Mouse (Mus musculus) stomach, embryonic 14.5 days (tissue): ENCODE data around the gene Cbs. TPM values are rescaled to one million over a fixed set of nuclear protein-coding genes. Genes with fewer than 3 reads are reported as not detected.

Experiments used
- ATAC-seq: fragments of 200-750 bp; cut with Nextera tagmentation; 2 replicates; pipeline ENCODE4 v1.8.0; 2017; ENCODE audit warnings: low read depth, moderate TSS enrichment; ENCODE audit not compliant: insufficient number of reproducible peaks, insufficient read depth, low FRiP score
- H3K27ac ChIP-seq: fragments of 300-500 bp; sonication (generic); 2 replicates; pipeline ENCODE4 v1.5.1; 2014; ENCODE audit warnings: mild to moderate bottlenecking, low read length, moderate library complexity, mixed read lengths
- H3K27me3 ChIP-seq: fragments of 300-500 bp; sonication (generic); 2 replicates; pipeline ENCODE4 v1.6.1; 2014; ENCODE audit warnings: low read length, control low read depth, mixed read lengths; ENCODE audit not compliant: control insufficient read depth, insufficient read depth
- H3K36me3 ChIP-seq: fragments of 300-500 bp; sonication (generic); 2 replicates; pipeline ENCODE4 v1.6.1; 2014; ENCODE audit warnings: mild to moderate bottlenecking, control low read depth, low read length, moderate library complexity, mixed read lengths; ENCODE audit not compliant: control insufficient read depth, insufficient read depth
- H3K4me1 ChIP-seq: fragments of 300-500 bp; sonication (generic); 2 replicates; pipeline ENCODE4 v1.6.1; 2014; ENCODE audit warnings: low read length, control low read depth, mixed read lengths; ENCODE audit not compliant: control insufficient read depth, insufficient read depth
- H3K4me2 ChIP-seq: fragments of 300-500 bp; sonication (generic); replicated peaks from 2 replicates; pipeline ENCODE4 v1.6.1; 2014; ENCODE audit warnings: low read depth, low read length, control low read depth
- H3K4me3 ChIP-seq: fragments of 300-500 bp; sonication (generic); 2 replicates; pipeline ENCODE4 v1.5.1; 2014; ENCODE audit warnings: low read depth, low read length, control low read depth
- H3K9ac ChIP-seq: fragments of 300-500 bp; sonication (generic); replicated peaks from 2 replicates; pipeline ENCODE4 v1.6.1; 2014; ENCODE audit warnings: low read depth, mild to moderate bottlenecking, control low read depth, low read length, moderate library complexity, mixed read lengths
- H3K9me3 ChIP-seq: fragments of 300-500 bp; sonication (generic); 2 replicates; pipeline ENCODE4 v1.6.1; 2016; ENCODE audit warnings: low read depth, low read length, control low read depth; ENCODE audit not compliant: control insufficient read depth
- WGBS: fragments of 180-500 bp; shearing (Covaris S2); extraction: QIAGEN DNeasy Blood & Tissue Kit; methylation state at CpG from one replicate; pipeline ENCODE4 v1.1.7; 2014; 5-methylcytosine and 5-hydroxymethylcytosine counted together
- polyA plus RNA-seq: library from polyadenylated mRNA; unstranded; fragments of >200 nt; fragmentation: Nextera tagmentation; extraction: Ambion mirVana; gene quantifications from 2 replicates; pipeline ENCODE4 v1.2.1, GENCODE M21; 2014

Gene Cbs
- polyA plus RNA-seq, 1 experiment from 2014 or later = 1.3 TPM

GRCm38 (mm10) chr17:31637866-31638570, 980 bp upstream of the Cbs start:
- H3K4me1 ChIP-seq = peaks cover 5% of the 10 kb centered on the region
- no peak overlapping the region; the same call in 1 of the 2 replicates for H3K4me2 ChIP-seq
- 65% methylated on average over 9 of the region's 9 CpGs for WGBS
- H3K9me3 ChIP-seq = no peaks in the 10 kb centered on the region
- no peaks in the 10 kb centered on the region; the same call in 1 of the 2 replicates for H3K27me3 ChIP-seq
- no peak overlapping the region for H3K27ac ChIP-seq
- H3K4me3 ChIP-seq = no peak overlapping the region
- ATAC-seq = no peak
- H3K9ac ChIP-seq = peak overlapping the region; percentile 21; the same call in 1 of the 2 replicates
- no peaks in the 10 kb centered on the region for H3K36me3 ChIP-seq

- H3K27me3 ChIP-seq = no peaks in the 10 kb centered on the region; the same call in 1 of the 2 replicates
- H3K4me3 ChIP-seq = peak overlapping the region; percentile 46
- no peaks in the 10 kb centered on the region for H3K9me3 ChIP-seq
- no peak overlapping the region for H3K27ac ChIP-seq
- H3K4me1 ChIP-seq = peaks cover 5% of the 10 kb centered on the region
- H3K9ac ChIP-seq = 0 out of 2 replicates have a peak overlapping the region, but pooled peaks have one; percentile 10
- WGBS = 5% methylated on average over 45 of the region's 45 CpGs
- H3K4me2 ChIP-seq = peak overlapping the region; percentile 99
- no peaks in the 10 kb centered on the region for H3K36me3 ChIP-seq
- ATAC-seq = peak; percentile 59
These were observed 629 bp downstream of the Cbs start for GRCm38 (mm10) chr17:31636277-31636941.

- peak overlapping the region; percentile 99; the same call in 1 of the 2 replicates for H3K4me2 ChIP-seq
- H3K27me3 ChIP-seq = no peaks in the 10 kb centered on the region; the same call in 1 of the 2 replicates
- no peak overlapping the region for H3K9ac ChIP-seq
- H3K4me3 ChIP-seq = no peak overlapping the region
- WGBS = 49% methylated on average over 11 of the region's 11 CpGs
- peaks cover 5% of the 10 kb centered on the region for H3K4me1 ChIP-seq
- no peak for ATAC-seq
- no peak overlapping the region for H3K27ac ChIP-seq
- H3K9me3 ChIP-seq = no peaks in the 10 kb centered on the region
- H3K36me3 ChIP-seq = no peaks in the 10 kb centered on the region
These were observed 1.3 kb downstream of the Cbs start for GRCm38 (mm10) chr17:31635781-31636180.

- H3K9me3 ChIP-seq = no peaks in the 10 kb centered on the region
- no peak overlapping the region for H3K4me3 ChIP-seq
- no peak overlapping the region for H3K27ac ChIP-seq
- H3K27me3 ChIP-seq = no peaks in the 10 kb centered on the region; the same call in 1 of the 2 replicates
- no peak for ATAC-seq
- 76% methylated on average over 5 of the region's 5 CpGs for WGBS
- H3K36me3 ChIP-seq = no peaks in the 10 kb centered on the region
- peaks cover 5% of the 10 kb centered on the region for H3K4me1 ChIP-seq
- no peak overlapping the region for H3K9ac ChIP-seq
- H3K4me2 ChIP-seq = no peak overlapping the region
These were observed 2.1 kb downstream of the Cbs start for GRCm38 (mm10) chr17:31634896-31635295.

GRCm38 (mm10) chr17:31633007-31633406, 4.0 kb downstream of the Cbs start:
- 67% methylated on average over 6 of the region's 6 CpGs for WGBS
- Histone ChIP-seq H3K4me2 (no peak overlapping the region), H3K4me1 (peaks cover 5% of the 10 kb centered on the region), H3K27ac (no peak overlapping the region), H3K9me3 (no peaks in the 10 kb centered on the region), H3K4me3 (no peak overlapping the region), H3K9ac (no peak overlapping the region), H3K36me3 (no peaks in the 10 kb centered on the region), H3K27me3 (no peaks in the 10 kb centered on the region; the same call in 1 of the 2 replicates)
- no peak for ATAC-seq

GRCm38 (mm10) chr17:31631081-31631800, 5.8 kb downstream of the Cbs start:
- Histone ChIP-seq H3K4me2 (no peak overlapping the region), H3K4me1 (no peaks in the 10 kb centered on the region; the same call in 1 of the 2 replicates), H3K4me3 (no peak overlapping the region), H3K9me3 (no peaks in the 10 kb centered on the region), H3K27me3 (no peaks in the 10 kb centered on the region; the same call in 1 of the 2 replicates), H3K9ac (no peak overlapping the region), H3K36me3 (no peaks in the 10 kb centered on the region), H3K27ac (no peak overlapping the region)
- 72% methylated on average over 10 of the region's 10 CpGs for WGBS
- ATAC-seq = no peak

GRCm38 (mm10) chr17:31627961-31628360, 9.1 kb downstream of the Cbs start:
- WGBS = 95% methylated on average over 2 of the region's 2 CpGs

GRCm38 (mm10) chr17:31623101-31623500, 13.9 kb downstream of the Cbs start:
- H3K36me3 ChIP-seq = no peaks in the 10 kb centered on the region
- H3K27ac ChIP-seq = no peak overlapping the region
- no peaks in the 10 kb centered on the region for H3K27me3 ChIP-seq
- H3K9ac ChIP-seq = no peak overlapping the region
- no peaks in the 10 kb centered on the region for H3K9me3 ChIP-seq
- H3K4me3 ChIP-seq = no peak overlapping the region
- no peaks in the 10 kb centered on the region for H3K4me1 ChIP-seq
- ATAC-seq = no peak
- WGBS = 88% methylated on average over 4 of the region's 4 CpGs
- no peak overlapping the region for H3K4me2 ChIP-seq

More at GRCm38 (mm10) chr17:31627961-31628360, 9.1 kb downstream of the Cbs start:
- no peak for ATAC-seq
- no peak overlapping the region for H3K4me2 ChIP-seq
- no peaks in the 10 kb centered on the region for H3K4me1 ChIP-seq
- no peaks in the 10 kb centered on the region for H3K9me3 ChIP-seq
- H3K36me3 ChIP-seq = no peaks in the 10 kb centered on the region
- no peak overlapping the region for H3K27ac ChIP-seq
- H3K27me3 ChIP-seq = no peaks in the 10 kb centered on the region
- H3K9ac ChIP-seq = no peak overlapping the region
- H3K4me3 ChIP-seq = no peak overlapping the region
